Mouse (Mus musculus): ENCODE results near the gene Recql.

- no peak for TF ChIP-seq CTCF (IDR thresholded peaks at IDR 0.05; ENCODE audit: control insufficient read depth, insufficient read depth, insufficient read length)
- no peak for TF ChIP-seq CEBPB (IDR thresholded peaks at IDR 0.05; ENCODE audit: low read depth)
- no peak for TF ChIP-seq MAX (IDR thresholded peaks at IDR 0.05)
- no peak for TF ChIP-seq USF1 (IDR thresholded peaks at IDR 0.05; ENCODE audit: low read depth)
- no peak for TF ChIP-seq MYOD1 (IDR thresholded peaks at IDR 0.05; ENCODE audit: control insufficient read depth, insufficient read length, low read depth)
These were observed 6.9 kb downstream of the Recql start for GRCm38 (mm10) chr6:142379961-142380360.
